Mouse (Mus musculus) stomach, embryonic 16.5 days (tissue): ENCODE data around the gene Mipol1. TPM values are rescaled to one million over a fixed set of nuclear protein-coding genes. Genes with fewer than 3 reads are reported as not detected.
"Not testable (repeated sequence)": the region's sequence is repeated elsewhere in the genome, so short reads cannot be mapped to it uniquely, and the experiment has no call there.

Experiments
- ATAC-seq: fragments of 200-750 bp; cut with Nextera tagmentation; 2 replicates; pipeline ENCODE4 v1.8.0; 2017; ENCODE audit warnings: moderate number of reproducible peaks, moderate TSS enrichment; ENCODE audit not compliant: insufficient read depth, low FRiP score
- H3K27ac ChIP-seq: fragments of 300-500 bp; sonication (generic); 2 replicates; pipeline ENCODE4 v1.5.1; 2014; ENCODE audit warnings: low read length
- H3K27me3 ChIP-seq: fragments of 300-500 bp; sonication (generic); 2 replicates; pipeline ENCODE4 v1.6.1; 2014; ENCODE audit warnings: low read length, control low read depth, mixed read lengths; ENCODE audit not compliant: control insufficient read depth, insufficient read depth
- H3K36me3 ChIP-seq: fragments of 300-500 bp; sonication (generic); 2 replicates; pipeline ENCODE4 v1.6.1; 2014; ENCODE audit warnings: low read length; ENCODE audit not compliant: control insufficient read depth, insufficient read depth
- H3K4me1 ChIP-seq: fragments of 300-500 bp; sonication (generic); 2 replicates; pipeline ENCODE4 v1.6.1; 2014; ENCODE audit warnings: low read length, control low read depth, mixed read lengths; ENCODE audit not compliant: control insufficient read depth, insufficient read depth
- H3K4me2 ChIP-seq: fragments of 300-500 bp; sonication (generic); 2 replicates; pipeline ENCODE4 v1.6.1; 2014; ENCODE audit warnings: low read depth, low read length, mixed read lengths
- H3K4me3 ChIP-seq: fragments of 300-500 bp; sonication (generic); replicated peaks from 2 replicates; pipeline ENCODE4 v1.5.1; 2014; ENCODE audit warnings: mild to moderate bottlenecking, low read length
- H3K9ac ChIP-seq: fragments of 300-500 bp; sonication (generic); 2 replicates; pipeline ENCODE4 v1.6.1; 2014; ENCODE audit warnings: low read length
- H3K9me3 ChIP-seq: fragments of 300-500 bp; sonication (generic); replicated peaks from 2 replicates; pipeline ENCODE4 v1.6.1; 2016; ENCODE audit warnings: low read length, control low read depth; ENCODE audit not compliant: control insufficient read depth
- WGBS: fragments of 180-500 bp; shearing (Covaris S2); extraction: QIAGEN DNeasy Blood & Tissue Kit; methylation state at CpG from one replicate; pipeline ENCODE4 v1.1.7; 2014; 5-methylcytosine and 5-hydroxymethylcytosine counted together
- polyA plus RNA-seq: library from polyadenylated mRNA; unstranded; fragments of >200 nt; fragmentation: Nextera tagmentation; extraction: Ambion mirVana; gene quantifications from 2 replicates; pipeline ENCODE4 v1.2.1, GENCODE M21; 2015

Gene Mipol1
- polyA plus RNA-seq, 1 experiment from 2014 or later = 11.1 TPM

- no peak within 1 kb of the TSS for H3K27ac ChIP-seq
- peak within 1 kb of the TSS; percentile 71 for H3K9ac ChIP-seq
- H3K9me3 ChIP-seq = no peaks in the 10 kb centered on the region
- 0 out of 2 replicates have a peak, but pooled peaks cover 5% of the 10 kb centered on the region for H3K27me3 ChIP-seq
- H3K4me1 ChIP-seq = peaks cover 5% of the 10 kb centered on the region; the same call in 1 of the 2 replicates
- no peaks in the 10 kb centered on the region for H3K36me3 ChIP-seq
- H3K4me3 ChIP-seq = peak within 1 kb of the TSS; percentile 57
- no peak for ATAC-seq
- H3K4me2 ChIP-seq = peak within 1 kb of the TSS; percentile 69
- 68% methylated on average over 10 of the region's 10 CpGs for WGBS
Measured at GRCm38 (mm10) chr12:57197363-57198026, 32.7 kb upstream of the Mipol1 start, which contains the start of gene Slc25a21. Gene Slc25a21, minus strand, starts transcription at chr12:57197472.

- no peak overlapping the region for H3K27ac ChIP-seq
- H3K4me2 ChIP-seq = no peak overlapping the region
- H3K4me3 ChIP-seq = no peak overlapping the region
- H3K9me3 ChIP-seq = no peaks in the 10 kb centered on the region
- H3K27me3 ChIP-seq = 0 out of 2 replicates have a peak, but pooled peaks cover 5% of the 10 kb centered on the region
- no peaks in the 10 kb centered on the region for H3K36me3 ChIP-seq
- peaks cover 5% of the 10 kb centered on the region; the same call in 1 of the 2 replicates for H3K4me1 ChIP-seq
- ATAC-seq = no peak
- no peak overlapping the region for H3K9ac ChIP-seq
Measured at GRCm38 (mm10) chr12:57198269-57198668, 32.0 kb upstream of the Mipol1 start.

GRCm38 (mm10) chr12:57199427-57199826 is 30.8 kb upstream of the Mipol1 start:
- H3K9ac ChIP-seq = no peak overlapping the region
- H3K9me3 ChIP-seq = no peaks in the 10 kb centered on the region
- no peak overlapping the region for H3K4me3 ChIP-seq
- ATAC-seq = no peak
- no peak overlapping the region for H3K4me2 ChIP-seq
- H3K4me1 ChIP-seq = peaks cover 5% of the 10 kb centered on the region; the same call in 1 of the 2 replicates
- H3K27ac ChIP-seq = no peak overlapping the region
- 92% methylated on average over 2 of the region's 2 CpGs for WGBS
- no peaks in the 10 kb centered on the region for H3K36me3 ChIP-seq
- 0 out of 2 replicates have a peak, but pooled peaks cover 5% of the 10 kb centered on the region for H3K27me3 ChIP-seq

GRCm38 (mm10) chr12:57201901-57202300 is 28.3 kb upstream of the Mipol1 start:
- no peak for ATAC-seq
- Histone ChIP-seq H3K27me3 (0 out of 2 replicates have a peak, but pooled peaks cover 4% of the 10 kb centered on the region), H3K4me1 (peaks cover 5% of the 10 kb centered on the region; the same call in 1 of the 2 replicates), H3K4me3 (no peak overlapping the region), H3K4me2 (no peak overlapping the region), H3K27ac (no peak overlapping the region), H3K9ac (no peak overlapping the region), H3K9me3 (no peaks in the 10 kb centered on the region), H3K36me3 (no peaks in the 10 kb centered on the region)
- 94% methylated on average over 3 of the region's 3 CpGs for WGBS

- Histone ChIP-seq H3K27me3 (no peaks in the 10 kb centered on the region), H3K27ac (no peak overlapping the region), H3K9ac (no peak overlapping the region), H3K4me2 (no peak overlapping the region), H3K4me1 (no peaks in the 10 kb centered on the region), H3K4me3 (no peak overlapping the region), H3K9me3 (no peaks in the 10 kb centered on the region), H3K36me3 (no peaks in the 10 kb centered on the region)
- WGBS = 56% methylated on average over 4 of the region's 4 CpGs
- no peak for ATAC-seq
Measured at GRCm38 (mm10) chr12:57204276-57204851, 25.9 kb upstream of the Mipol1 start.

GRCm38 (mm10) chr12:57211353-57212311 is 18.6 kb upstream of the Mipol1 start:
- Histone ChIP-seq H3K9me3 (no peaks in the 10 kb centered on the region), H3K9ac (peak overlapping the region; percentile 71), H3K27me3 (no peaks in the 10 kb centered on the region), H3K4me2 (peak overlapping the region; percentile 89), H3K4me1 (peaks cover 6% of the 10 kb centered on the region; the same call in 1 of the 2 replicates), H3K36me3 (no peaks in the 10 kb centered on the region), H3K4me3 (peak overlapping the region; percentile 52), H3K27ac (no peak overlapping the region)
- WGBS = 7% methylated on average over 30 of the region's 30 CpGs
- ATAC-seq = peak; percentile 67

- WGBS = 75% methylated on average over 5 of the region's 5 CpGs
- ATAC-seq, H3K9ac ChIP-seq, H3K36me3 ChIP-seq, H3K4me1 ChIP-seq, H3K9me3 ChIP-seq, H3K4me2 ChIP-seq, H3K27ac ChIP-seq, H3K27me3 ChIP-seq, H3K4me3 ChIP-seq: not testable (repeated sequence)
Measured at GRCm38 (mm10) chr12:57212463-57212862, 17.8 kb upstream of the Mipol1 start.

GRCm38 (mm10) chr12:57226411-57226810 is 3.8 kb upstream of the Mipol1 start:
- no peak overlapping the region for H3K4me3 ChIP-seq
- no peaks in the 10 kb centered on the region for H3K27me3 ChIP-seq
- no peak for ATAC-seq
- 81% methylated on average over 9 of the region's 9 CpGs for WGBS
- no peaks in the 10 kb centered on the region for H3K36me3 ChIP-seq
- no peak overlapping the region for H3K4me2 ChIP-seq
- H3K4me1 ChIP-seq = peaks cover 3% of the 10 kb centered on the region; the same call in 1 of the 2 replicates
- H3K9ac ChIP-seq = no peak overlapping the region
- no peaks in the 10 kb centered on the region for H3K9me3 ChIP-seq
- H3K27ac ChIP-seq = no peak overlapping the region
